Comparison of ENCODE assay signal across 28 mouse cellular contexts in the genomic region with DNA sequence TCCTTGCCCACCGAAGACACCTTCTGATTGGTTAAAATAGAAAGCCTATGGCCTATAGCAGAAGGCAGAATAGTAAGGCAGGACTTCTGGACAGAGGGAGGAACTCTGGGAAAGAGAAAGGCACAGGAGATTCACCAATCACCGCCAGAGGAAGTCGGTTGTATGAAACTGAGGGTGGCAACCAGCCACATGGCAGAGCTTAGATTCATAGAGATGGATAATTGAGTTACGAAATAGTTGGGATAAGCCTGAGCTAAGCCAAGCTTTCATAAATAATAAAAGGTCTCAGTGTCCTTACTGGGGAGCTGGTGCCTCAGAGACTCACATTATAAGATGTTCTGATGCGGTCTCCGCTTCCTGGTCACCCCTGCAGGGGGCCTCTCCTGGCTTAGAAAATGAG.
A peak's percentile ranks its signal among the peaks of the same experiment; 100 is the strongest.
DNase-seq lines count a peak whose midpoint lies in the region; ATAC-seq lines count a peak whose summit lies in the region.
"Had no signal": no experiment of that assay in that cellular context is flagged by ENCODE, and none has a peak within 500 bp of the region (broad histone marks: within the 10 kb centered on the region; RNA-seq: fewer than 3 reads in every experiment).

No protein-coding gene starts in this region.

- no peaks in the 10 kb centered on the region for H3K36me3 ChIP-seq in midbrain, embryonic 11.5 days (ENCODE audit: control insufficient read depth, insufficient read depth, low read length)
- H3K36me3 ChIP-seq in midbrain, embryonic 10.5 days, result no peaks in the 10 kb centered on the region
- H3K36me3 ChIP-seq: forebrain, embryonic 15.5 days; heart, embryonic 12.5 days; hindbrain, embryonic 10.5 days; intestine, embryonic 15.5 days; limb, embryonic 10.5 days; neural tube, embryonic 13.5 days had no signal

- DNase-seq in adrenal gland, adult 2 months, result peak; percentile 38
- DNase-seq in adrenal gland, adult 8-10 months, result no peak
- peak; percentile 13 to 20 for DNase-seq in gastrocnemius, postnatal 36 days
- DNase-seq in gastrocnemius, postnatal 4 days (ENCODE audit: low spot score in 2 of 2), result no peak
- DNase-seq in midbrain, embryonic 11.5 days (ENCODE audit: low spot score, missing footprints), result peak; percentile 14
- no peak for DNase-seq in midbrain, embryonic 10.5 days (ENCODE audit: low spot score)
- DNase-seq in left cerebral cortex, adult 8-10 months (ENCODE audit: low spot score in 2 of 2), result no peak
- DNase-seq: cerebellum, adult 8-10 months; heart, adult 18-20 months; heart, postnatal 10 days; kidney, adult 8-10 months; kidney, postnatal 10 days; liver; liver, postnatal 0 days; retina, postnatal 1 day; right cerebral cortex, postnatal 25 days; thymus, postnatal 14 days had no signal

- H3K9ac ChIP-seq in midbrain, embryonic 11.5 days (ENCODE audit: low read length), result no peak overlapping the region
- H3K9ac ChIP-seq: forebrain, embryonic 15.5 days; heart, embryonic 12.5 days; intestine, embryonic 15.5 days; liver, postnatal 0 days; neural tube, embryonic 13.5 days had no signal

- no peak overlapping the region for H3K4me2 ChIP-seq in midbrain, embryonic 11.5 days
- H3K4me2 ChIP-seq: forebrain, embryonic 15.5 days; heart, embryonic 12.5 days; intestine, embryonic 15.5 days; neural tube, embryonic 13.5 days had no signal

- no peak overlapping the region for H3K4me3 ChIP-seq in midbrain, embryonic 11.5 days (ENCODE audit: low read depth, low read length)
- H3K4me3 ChIP-seq in midbrain, embryonic 10.5 days, result no peak overlapping the region
- H3K4me3 ChIP-seq: forebrain, embryonic 15.5 days; heart, embryonic 12.5 days; hindbrain, embryonic 10.5 days; intestine, embryonic 15.5 days; left cerebral cortex, adult 2 months; limb, embryonic 10.5 days; megakaryocyte, embryonic 14.5 days; myocyte; neural tube, embryonic 13.5 days had no signal

- 89% methylated on average over 6 of the region's 6 CpGs for WGBS in midbrain, embryonic 11.5 days
- WGBS in midbrain, embryonic 10.5 days, result 92% methylated on average over 6 of the region's 6 CpGs

- H3K9me3 ChIP-seq in midbrain, embryonic 11.5 days (ENCODE audit: control insufficient read depth, low read length), result no peaks in the 10 kb centered on the region
- no peaks in the 10 kb centered on the region for H3K9me3 ChIP-seq in midbrain, embryonic 10.5 days (replicated peaks)
- H3K9me3 ChIP-seq: forebrain, embryonic 15.5 days; heart, embryonic 12.5 days; hindbrain, embryonic 10.5 days; intestine, embryonic 15.5 days; limb, embryonic 10.5 days; megakaryocyte, embryonic 14.5 days; neural tube, embryonic 13.5 days had no signal

- intact Hi-C loops in gastrocnemius, postnatal 36 days (cut with DNase I), result no loop called here

- H3K27ac ChIP-seq in midbrain, embryonic 11.5 days (ENCODE audit: low read depth, low read length), result no peak overlapping the region
- no peak overlapping the region for H3K27ac ChIP-seq in midbrain, embryonic 10.5 days (replicated peaks)
- H3K27ac ChIP-seq: forebrain, embryonic 15.5 days; hindbrain, embryonic 10.5 days; intestine, embryonic 15.5 days; left cerebral cortex, adult 2 months; limb, embryonic 10.5 days; neural tube, embryonic 13.5 days had no signal

- H3K27me3 ChIP-seq in midbrain, embryonic 11.5 days (ENCODE audit: control insufficient read depth, insufficient read depth, low read length), result no peaks in the 10 kb centered on the region
- H3K27me3 ChIP-seq in midbrain, embryonic 10.5 days (ENCODE audit: low read depth, poor library complexity, severe bottlenecking), result no peaks in the 10 kb centered on the region
- H3K27me3 ChIP-seq: forebrain, embryonic 15.5 days; heart, embryonic 12.5 days; intestine, embryonic 15.5 days; neural tube, embryonic 13.5 days had no signal

- H3K4me1 ChIP-seq in midbrain, embryonic 11.5 days (ENCODE audit: control insufficient read depth, insufficient read depth, low read length), result no peaks in the 10 kb centered on the region
- no peaks in the 10 kb centered on the region for H3K4me1 ChIP-seq in midbrain, embryonic 10.5 days
- H3K4me1 ChIP-seq: heart, embryonic 12.5 days; hindbrain, embryonic 10.5 days; intestine, embryonic 15.5 days had no signal

- ATAC-seq in midbrain, embryonic 11.5 days (ENCODE audit: low FRiP score), result no peak
- ATAC-seq: forebrain, embryonic 15.5 days; hindbrain, embryonic 16.5 days; intestine, embryonic 15.5 days; liver, postnatal 0 days; midbrain, embryonic 16.5 days had no signal

Comparison
In these comparisons a context has a peak if more than half of its experiments do, and no peak if none do; other contexts are left out.
1. DNase-seq: peak in adrenal gland, adult 2 months (single experiment), gastrocnemius, postnatal 36 days (2 of 2) and midbrain, embryonic 11.5 days (single experiment); none in adrenal gland, adult 8-10 months (single experiment), gastrocnemius, postnatal 4 days (0 of 2), midbrain, embryonic 10.5 days (single experiment) and left cerebral cortex, adult 8-10 months (0 of 2).